Comparison of ENCODE assay signal across 8 mouse cellular contexts in the genomic region with DNA sequence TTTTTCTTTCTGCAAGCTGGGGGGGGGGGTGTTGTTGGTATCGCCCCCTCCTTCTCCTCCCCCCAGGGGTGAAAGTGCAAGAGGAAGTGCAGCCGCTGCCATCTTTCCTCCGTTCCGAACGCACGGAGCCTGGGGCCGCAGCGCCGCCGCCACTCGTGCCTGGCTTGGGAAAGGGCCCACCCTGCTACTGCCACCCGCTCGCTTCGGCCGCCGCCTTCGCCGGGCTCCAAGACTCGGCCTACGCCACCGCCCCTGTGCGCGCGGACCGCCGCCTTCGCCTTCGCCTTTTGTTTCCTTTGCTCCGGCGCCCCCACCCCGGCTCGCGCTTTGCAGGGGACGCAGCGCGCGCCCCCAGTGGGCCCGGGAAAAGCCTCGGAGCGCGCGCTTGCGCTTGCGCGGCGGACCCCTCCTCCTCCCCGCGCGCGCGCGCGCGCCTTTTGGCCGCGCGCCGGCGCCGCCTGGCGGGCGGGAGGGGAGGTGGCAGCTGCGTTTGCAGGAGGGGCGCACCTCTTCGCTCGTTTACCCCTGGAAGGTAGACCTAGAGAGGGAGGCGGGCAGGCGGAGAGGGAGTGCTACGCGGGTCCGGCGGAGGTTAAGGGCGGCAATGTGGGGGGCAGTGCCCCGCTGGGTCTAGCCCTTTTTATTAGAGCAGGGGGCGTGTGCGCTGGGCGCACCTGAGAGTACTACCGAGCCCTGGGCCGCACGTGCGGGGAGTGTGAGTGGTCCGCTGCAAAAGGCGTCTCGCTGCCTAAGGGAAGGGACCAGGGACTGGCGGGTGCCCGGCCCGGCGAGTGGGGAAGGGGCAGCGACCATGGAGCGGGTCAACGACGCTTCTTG. TPM values are rescaled to one million over a fixed set of nuclear protein-coding genes. Genes with fewer than 3 reads are reported as not detected.
DNase-seq lines count a peak whose midpoint lies in the region; ATAC-seq and TF ChIP-seq lines count a peak whose summit lies in the region.

No protein-coding gene starts in this region.

- H3K27me3 ChIP-seq in embryonic facial prominence, embryonic 12.5 days, result no peaks in the 10 kb centered on the region
- H3K27me3 ChIP-seq in heart, embryonic 10.5 days (ENCODE audit: insufficient read depth, poor library complexity, severe bottlenecking), result no peaks in the 10 kb centered on the region
- H3K27me3 ChIP-seq in kidney, embryonic 14.5 days (ENCODE audit: control insufficient read depth, insufficient read depth, low read length), result no peaks in the 10 kb centered on the region
- no peaks in the 10 kb centered on the region for H3K27me3 ChIP-seq in liver, embryonic 11.5 days (replicated peaks; ENCODE audit: control insufficient read depth, insufficient read depth, low read length)
- no peaks in the 10 kb centered on the region for H3K27me3 ChIP-seq in myocyte (ENCODE audit: control insufficient read depth, insufficient read depth, insufficient read length)

- H3K27ac ChIP-seq in embryonic facial prominence, embryonic 12.5 days, result peak overlapping the region; percentile 100
- peak overlapping the region; percentile 100 for H3K27ac ChIP-seq in heart, embryonic 10.5 days
- peak overlapping the region; percentile 100 for H3K27ac ChIP-seq in kidney, embryonic 14.5 days (ENCODE audit: low read depth, low read length)
- H3K27ac ChIP-seq in liver, embryonic 11.5 days (ENCODE audit: low read depth, low read length), result peak overlapping the region; percentile 99

- peak; percentile 94 for DNase-seq in A20 (ENCODE audit: low read depth, low spot score)
- peak; percentile 82 to 89 for DNase-seq in adrenal gland, postnatal 36 days
- peak; percentile 91 for DNase-seq in heart, embryonic 10.5 days (ENCODE audit: low spot score)
- DNase-seq in liver, embryonic 11.5 days (ENCODE audit: low spot score), result no peak
- DNase-seq in spleen, postnatal 4 days (ENCODE audit: low spot score in 2 of 2), result peak; percentile 72 to 89

- peak overlapping the region; percentile 85 for H3K4me3 ChIP-seq in embryonic facial prominence, embryonic 12.5 days
- H3K4me3 ChIP-seq in heart, embryonic 10.5 days, result peak overlapping the region; percentile 90
- H3K4me3 ChIP-seq in kidney, embryonic 14.5 days (ENCODE audit: low read length), result peak overlapping the region; percentile 89
- peak overlapping the region; percentile 93 for H3K4me3 ChIP-seq in liver, embryonic 11.5 days (ENCODE audit: low read depth, low read length)
- peak overlapping the region; percentile 62 for H3K4me3 ChIP-seq in myocyte

- peaks cover 18% of the 10 kb centered on the region for H3K36me3 ChIP-seq in embryonic facial prominence, embryonic 12.5 days
- H3K36me3 ChIP-seq in heart, embryonic 10.5 days, result peaks cover 30% of the 10 kb centered on the region
- H3K36me3 ChIP-seq in kidney, embryonic 14.5 days (ENCODE audit: control insufficient read depth, insufficient read depth, low read length), result peaks cover 20% of the 10 kb centered on the region
- peaks cover 30% of the 10 kb centered on the region for H3K36me3 ChIP-seq in liver, embryonic 11.5 days (ENCODE audit: control insufficient read depth, insufficient read depth, low read length)
- H3K36me3 ChIP-seq in myocyte (ENCODE audit: control insufficient read depth, insufficient read depth), result peaks cover 12% of the 10 kb centered on the region

- TF ChIP-seq POLR2A in myocyte (IDR thresholded peaks at IDR 0.05; ENCODE audit: insufficient read length, low read depth), result peak; percentile 82

- H3ac ChIP-seq in myocyte (ENCODE audit: control insufficient read depth, insufficient read length), result peak overlapping the region; percentile 79

- peak overlapping the region; percentile 96 for H3K9ac ChIP-seq in embryonic facial prominence, embryonic 12.5 days
- peak overlapping the region; percentile 97 for H3K9ac ChIP-seq in kidney, embryonic 14.5 days (ENCODE audit: low read depth, low read length)
- peak overlapping the region; percentile 90 for H3K9ac ChIP-seq in liver, embryonic 11.5 days (ENCODE audit: low read depth, low read length)

- H3K9me3 ChIP-seq in embryonic facial prominence, embryonic 12.5 days, result no peaks in the 10 kb centered on the region
- H3K9me3 ChIP-seq in heart, embryonic 10.5 days, result no peaks in the 10 kb centered on the region
- no peaks in the 10 kb centered on the region for H3K9me3 ChIP-seq in kidney, embryonic 14.5 days (ENCODE audit: control insufficient read depth, low read length)
- no peaks in the 10 kb centered on the region; the same call in 1 of the 2 replicates for H3K9me3 ChIP-seq in liver, embryonic 11.5 days (ENCODE audit: control insufficient read depth, low read length)

- peak overlapping the region; percentile 98 for H3K4me2 ChIP-seq in embryonic facial prominence, embryonic 12.5 days (replicated peaks)
- H3K4me2 ChIP-seq in kidney, embryonic 14.5 days (replicated peaks; ENCODE audit: low read depth, low read length), result peak overlapping the region; percentile 98
- H3K4me2 ChIP-seq in liver, embryonic 11.5 days, result peak overlapping the region; percentile 100
- H3K4me2 ChIP-seq in myocyte (ENCODE audit: low read depth), result peak overlapping the region; percentile 100

- WGBS in embryonic facial prominence, embryonic 12.5 days, result under 1% methylated on average over 90 of the region's 92 CpGs
- WGBS in heart, embryonic 10.5 days, result 1% methylated on average over 79 of the region's 92 CpGs
- WGBS in kidney, embryonic 14.5 days, result under 1% methylated on average over 76 of the region's 92 CpGs
- WGBS in liver, embryonic 11.5 days, result under 1% methylated on average over 68 of the region's 92 CpGs

- peak; percentile 25 for ATAC-seq in embryonic facial prominence, embryonic 12.5 days (ENCODE audit: insufficient number of reproducible peaks, insufficient read depth, low FRiP score, low TSS enrichment)
- peak; percentile 44 for ATAC-seq in kidney, embryonic 14.5 days (ENCODE audit: low FRiP score, low TSS enrichment)
- ATAC-seq in liver, embryonic 11.5 days (replicated peaks; ENCODE audit: low FRiP score), result peak; percentile 52

- peaks cover 45% of the 10 kb centered on the region for H3K79me2 ChIP-seq in myocyte (ENCODE audit: control insufficient read depth, insufficient read depth)

- H3K4me1 ChIP-seq in embryonic facial prominence, embryonic 12.5 days, result peaks cover 28% of the 10 kb centered on the region
- peaks cover 44% of the 10 kb centered on the region for H3K4me1 ChIP-seq in heart, embryonic 10.5 days
- peaks cover 21% of the 10 kb centered on the region for H3K4me1 ChIP-seq in kidney, embryonic 14.5 days (ENCODE audit: control insufficient read depth, insufficient read depth, low read length)
- H3K4me1 ChIP-seq in liver, embryonic 11.5 days (replicated peaks; ENCODE audit: control insufficient read depth, insufficient read depth, low read length), result peaks cover 31% of the 10 kb centered on the region

TF ChIP-seq in myocyte, 11 proteins besides CTCF, POLR2A, EP300 and RAD21:
- TF ChIP-seq MAX (IDR thresholded peaks at IDR 0.05; ENCODE audit: low read depth) (no peak), MYOG (IDR thresholded peaks at IDR 0.05; ENCODE audit: control insufficient read depth in 1 of 3, insufficient read depth in 1 of 3, insufficient read length in 2 of 3, low read depth in 2 of 3) (peak in 2 of 3 experiments; percentile 10 to 70), CEBPB (IDR thresholded peaks at IDR 0.05; ENCODE audit: insufficient read depth, poor library complexity, severe bottlenecking) (no peak), USF1 (IDR thresholded peaks at IDR 0.05; ENCODE audit: low read depth) (no peak), E2F4 (IDR thresholded peaks at IDR 0.05; ENCODE audit: insufficient read depth) (peak; percentile 75), REST (IDR thresholded peaks at IDR 0.05; ENCODE audit: insufficient read depth, insufficient read length) (no peak), TCF3 (IDR thresholded peaks at IDR 0.05; ENCODE audit: insufficient read length, low read depth) (no peak), POLR2AphosphoS2 (IDR thresholded peaks at IDR 0.05; ENCODE audit: insufficient read length, low read depth) (peak; percentile 88), TCF12 (IDR thresholded peaks at IDR 0.05; ENCODE audit: insufficient read depth, poor library complexity, severe bottlenecking) (no peak), SRF (IDR thresholded peaks at IDR 0.05; ENCODE audit: control insufficient read depth, insufficient read length, low read depth) (no peak), MYOD1 (IDR thresholded peaks at IDR 0.05; ENCODE audit: control insufficient read depth in 1 of 3, insufficient read length in 2 of 3, low read depth in 2 of 3) (peak in 1 of 3 experiments; percentile 58)

RNA-seq across cellular contexts. Expression of a gene that starts 1.3 kb away (rescaled TPM):
- total RNA-seq in adrenal gland, postnatal 36 days (2021), result 10 to 100 TPM; 25.5 to 37.1 TPM
- polyA plus RNA-seq in embryonic facial prominence, embryonic 12.5 days (2016; fragmentation: Nextera tagmentation; extraction: Ambion mirVana), result 84.3 and 85.3 TPM in 2 replicates
- polyA plus RNA-seq in heart, embryonic 10.5 days (2016; fragmentation: Nextera tagmentation; extraction: Ambion mirVana), result 32.0 and 49.1 TPM in 2 replicates
- polyA plus RNA-seq in kidney, embryonic 14.5 days (2014; fragmentation: Nextera tagmentation; extraction: Ambion mirVana), result 55.9 and 76.6 TPM in 2 replicates
- polyA plus RNA-seq in liver, embryonic 11.5 days (2014; fragmentation: Nextera tagmentation; extraction: Ambion mirVana), result 42.8 and 44.2 TPM in 2 replicates
- polyA plus RNA-seq in myocyte (2012; fragmentation: generic; extraction: Trizol), result 14.5 TPM

RNA-seq across cellular contexts. Expression of a gene that starts 23.8 kb away (rescaled TPM):
- total RNA-seq in adrenal gland, postnatal 36 days (2021), result 100 to 1,000 TPM; 100 to 113 TPM
- 217 and 229 TPM in 2 replicates for polyA plus RNA-seq in embryonic facial prominence, embryonic 12.5 days (2016; fragmentation: Nextera tagmentation; extraction: Ambion mirVana)
- 217 and 263 TPM in 2 replicates for polyA plus RNA-seq in heart, embryonic 10.5 days (2016; fragmentation: Nextera tagmentation; extraction: Ambion mirVana)
- polyA plus RNA-seq in kidney, embryonic 14.5 days (2014; fragmentation: Nextera tagmentation; extraction: Ambion mirVana), result 225 and 249 TPM in 2 replicates
- 249 and 261 TPM in 2 replicates for polyA plus RNA-seq in liver, embryonic 11.5 days (2014; fragmentation: Nextera tagmentation; extraction: Ambion mirVana)
- polyA plus RNA-seq in myocyte (2012; fragmentation: generic; extraction: Trizol), result 109 TPM

RNA-seq across cellular contexts. Expression of a gene that starts 40.2 kb away (rescaled TPM):
- 10 to 100 TPM in 1 of 2 experiments, 1 to 10 TPM in 1; 8.0 to 12.7 TPM for total RNA-seq in adrenal gland, postnatal 36 days (2021)
- 12.4 and 15.1 TPM in 2 replicates for polyA plus RNA-seq in embryonic facial prominence, embryonic 12.5 days (2016; fragmentation: Nextera tagmentation; extraction: Ambion mirVana)
- 7.9 and 9.5 TPM in 2 replicates for polyA plus RNA-seq in heart, embryonic 10.5 days (2016; fragmentation: Nextera tagmentation; extraction: Ambion mirVana)
- 7.0 and 7.8 TPM in 2 replicates for polyA plus RNA-seq in kidney, embryonic 14.5 days (2014; fragmentation: Nextera tagmentation; extraction: Ambion mirVana)
- 3.5 and 3.8 TPM in 2 replicates for polyA plus RNA-seq in liver, embryonic 11.5 days (2014; fragmentation: Nextera tagmentation; extraction: Ambion mirVana)
- 5.8 TPM for polyA plus RNA-seq in myocyte (2012; fragmentation: generic; extraction: Trizol)
